Mouse (Mus musculus): ENCODE measurements around the gene Atp1a1. TPM values are rescaled to one million over a fixed set of nuclear protein-coding genes. Genes with fewer than 3 reads are reported as not detected.

The Atp1a1 gene
- polyA plus RNA-seq, 2 experiments = 48.4 to 54.7 TPM

DNA sequence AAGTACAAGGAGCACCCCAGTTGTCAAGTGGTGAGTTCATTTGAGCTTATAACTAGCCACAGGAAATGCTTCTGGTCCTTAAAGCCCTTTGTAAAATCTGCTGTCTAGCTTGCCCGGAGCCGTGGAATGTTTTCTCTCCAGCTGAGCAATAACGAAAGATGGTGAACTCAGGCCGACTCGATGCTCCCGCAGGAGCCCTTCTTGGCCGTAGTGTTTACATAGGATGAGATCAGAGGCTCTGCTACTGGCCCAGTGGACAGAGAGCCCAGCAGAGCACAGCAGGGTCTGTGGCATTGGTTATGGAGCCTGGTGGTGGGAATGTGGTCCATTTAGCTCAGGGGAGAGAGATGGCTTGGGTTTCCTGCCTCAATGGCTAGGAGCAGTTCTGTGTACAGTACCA is 60.4 kb downstream of the Atp1a1 start:
- Histone ChIP-seq H3K27ac (no peak overlapping the region), H3K36me3 (replicated peaks; ENCODE audit: control insufficient read depth, insufficient read depth, low read depth) (no peaks in the 10 kb centered on the region), H3K4me1 (replicated peaks; ENCODE audit: control insufficient read depth in 2 of 2, insufficient read depth in 2 of 2, low read length in 1 of 2) (peaks cover 6% of the 10 kb centered on the region in 2 experiments), H3K9ac (replicated peaks) (no peak overlapping the region), H3K27me3 (ENCODE audit: control insufficient read depth, insufficient read depth, low read length) (no peaks in the 10 kb centered on the region), H3K4me3 (ENCODE audit: insufficient read depth in 1 of 2, low read depth in 2 of 2, low read length in 2 of 2) (no peak overlapping the region), H3K9me3 (ENCODE audit: control insufficient read depth, low read length) (no peaks in the 10 kb centered on the region), H3K4me2 (ENCODE audit: low read depth) (no peak overlapping the region)
- WGBS (ENCODE audit: insufficient replicate concordance) = 57% methylated on average over 7 of the region's 7 CpGs
- TF ChIP-seq EP300 (IDR thresholded peaks at IDR 0.05; ENCODE audit: low read depth) (no peak), CTCF (IDR thresholded peaks at IDR 0.05; ENCODE audit: low read depth) (no peak)
- ATAC-seq (ENCODE audit: insufficient read depth) (no peak), DNase-seq (ENCODE audit: low read depth in 3 of 3, low spot score in 3 of 3) (no peak)

DNA sequence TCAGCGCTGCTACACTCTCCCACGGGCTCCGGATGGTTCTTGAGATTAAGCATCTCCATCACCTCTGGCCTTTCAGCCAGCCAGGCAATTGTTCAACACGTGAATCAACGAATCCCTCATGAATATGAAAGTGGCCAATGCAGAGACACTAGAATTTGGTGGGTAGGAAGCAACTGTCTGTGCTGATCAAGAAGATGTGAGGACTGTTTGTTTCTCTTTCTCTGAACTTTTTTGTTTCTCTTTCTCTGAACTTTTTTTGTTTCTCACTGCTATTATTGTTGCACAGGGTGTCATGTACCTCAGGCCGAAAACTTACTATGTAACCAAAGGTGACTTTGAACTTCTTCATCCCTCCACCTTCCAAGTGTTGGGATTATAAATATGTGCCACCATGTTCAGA is 62.9 kb downstream of the Atp1a1 start:
- 77% methylated on average over 6 of the region's 6 CpGs for WGBS (ENCODE audit: insufficient replicate concordance)

GRCm38 (mm10) chr3:101540568-101540967 is 63.9 kb downstream of the Atp1a1 start:
- H3K27me3 ChIP-seq (ENCODE audit: control insufficient read depth, insufficient read depth, low read length) = no peaks in the 10 kb centered on the region; the same call in 1 of the 2 replicates
- DNase-seq (ENCODE audit: low read depth in 3 of 3, low spot score in 3 of 3) (no peak), ATAC-seq (ENCODE audit: insufficient read depth) (no peak)
- no peaks in the 10 kb centered on the region for H3K36me3 ChIP-seq (replicated peaks; ENCODE audit: control insufficient read depth, insufficient read depth, low read depth)
- WGBS (ENCODE audit: insufficient replicate concordance) = 52% methylated on average over 4 of the region's 4 CpGs
- H3K4me3 ChIP-seq (ENCODE audit: insufficient read depth in 1 of 2, low read depth in 2 of 2, low read length in 2 of 2) = no peak overlapping the region
- peaks cover 3 to 4% of the 10 kb centered on the region in 2 experiments; a peak in 3 of 4 replicates for H3K4me1 ChIP-seq (replicated peaks; ENCODE audit: control insufficient read depth in 2 of 2, insufficient read depth in 2 of 2, low read length in 1 of 2)
- H3K9me3 ChIP-seq (ENCODE audit: control insufficient read depth, low read length) = no peaks in the 10 kb centered on the region
- no peak overlapping the region for H3K27ac ChIP-seq
- no peak for TF ChIP-seq CTCF (IDR thresholded peaks at IDR 0.05; ENCODE audit: low read depth)
- H3K9ac ChIP-seq (replicated peaks) = no peak overlapping the region; the same call in 1 of the 2 replicates
- no peak overlapping the region for H3K4me2 ChIP-seq (ENCODE audit: low read depth)

More for the DNA sequence above, 62.9 kb downstream of the Atp1a1 start:
- no peak overlapping the region for H3K4me3 ChIP-seq (ENCODE audit: insufficient read depth in 1 of 2, low read depth in 2 of 2, low read length in 2 of 2)
- H3K4me2 ChIP-seq (ENCODE audit: low read depth) = no peak overlapping the region
- no peaks in the 10 kb centered on the region; the same call in 1 of the 2 replicates for H3K27me3 ChIP-seq (ENCODE audit: control insufficient read depth, insufficient read depth, low read length)
- H3K36me3 ChIP-seq (replicated peaks; ENCODE audit: control insufficient read depth, insufficient read depth, low read depth) = no peaks in the 10 kb centered on the region
- no peaks in the 10 kb centered on the region for H3K9me3 ChIP-seq (ENCODE audit: control insufficient read depth, low read length)
- ATAC-seq (ENCODE audit: insufficient read depth) (no peak), DNase-seq (ENCODE audit: low read depth in 3 of 3, low spot score in 3 of 3) (no peak)
- H3K27ac ChIP-seq = no peak overlapping the region
- no peak overlapping the region for H3K9ac ChIP-seq (replicated peaks)
- TF ChIP-seq EP300 (IDR thresholded peaks at IDR 0.05; ENCODE audit: low read depth) (no peak), CTCF (IDR thresholded peaks at IDR 0.05; ENCODE audit: low read depth) (no peak)
- peaks cover 3 to 4% of the 10 kb centered on the region in 2 experiments; a peak in 3 of 4 replicates for H3K4me1 ChIP-seq (replicated peaks; ENCODE audit: control insufficient read depth in 2 of 2, insufficient read depth in 2 of 2, low read length in 1 of 2)

DNA sequence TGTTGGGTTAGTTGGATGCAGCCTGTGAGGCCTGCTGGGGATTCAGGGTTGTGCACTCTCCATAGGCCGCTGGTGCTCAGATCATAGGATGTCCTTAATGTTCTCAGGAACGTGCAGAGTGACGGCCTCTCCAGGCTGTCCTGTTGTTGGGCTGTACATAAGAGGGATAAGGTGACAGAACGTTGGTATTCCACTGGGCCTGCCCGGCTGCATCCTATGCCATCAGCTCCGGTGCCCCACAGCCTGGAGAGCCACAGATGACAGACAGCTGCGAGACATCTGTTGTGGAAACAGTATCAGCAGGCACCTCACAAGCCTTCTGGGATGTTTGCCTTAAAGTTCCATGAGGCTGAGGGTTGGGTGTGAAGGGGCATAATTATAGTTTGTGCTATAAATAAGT is 68.2 kb downstream of the Atp1a1 start:
- ATAC-seq (ENCODE audit: insufficient read depth) (no peak), DNase-seq (ENCODE audit: low read depth in 3 of 3, low spot score in 3 of 3) (no peak)
- TF ChIP-seq EP300 (IDR thresholded peaks at IDR 0.05; ENCODE audit: low read depth) = no peak
- TF ChIP-seq CTCF (IDR thresholded peaks at IDR 0.05; ENCODE audit: low read depth) = no peak
- WGBS (ENCODE audit: insufficient replicate concordance) = 73% methylated on average over 7 of the region's 7 CpGs
- no peak overlapping the region for H3K4me3 ChIP-seq (ENCODE audit: insufficient read depth in 1 of 2, low read depth in 2 of 2, low read length in 2 of 2)
- no peak overlapping the region for H3K9ac ChIP-seq (replicated peaks)
- peaks cover 3 to 4% of the 10 kb centered on the region in 2 experiments; a peak in 3 of 4 replicates for H3K4me1 ChIP-seq (replicated peaks; ENCODE audit: control insufficient read depth in 2 of 2, insufficient read depth in 2 of 2, low read length in 1 of 2)
- H3K27me3 ChIP-seq (ENCODE audit: control insufficient read depth, insufficient read depth, low read length) = no peaks in the 10 kb centered on the region; the same call in 1 of the 2 replicates
- no peaks in the 10 kb centered on the region for H3K36me3 ChIP-seq (replicated peaks; ENCODE audit: control insufficient read depth, insufficient read depth, low read depth)
- H3K9me3 ChIP-seq (ENCODE audit: control insufficient read depth, low read length) = no peaks in the 10 kb centered on the region
- no peak overlapping the region for H3K4me2 ChIP-seq (ENCODE audit: low read depth)
- no peak overlapping the region for H3K27ac ChIP-seq

DNA sequence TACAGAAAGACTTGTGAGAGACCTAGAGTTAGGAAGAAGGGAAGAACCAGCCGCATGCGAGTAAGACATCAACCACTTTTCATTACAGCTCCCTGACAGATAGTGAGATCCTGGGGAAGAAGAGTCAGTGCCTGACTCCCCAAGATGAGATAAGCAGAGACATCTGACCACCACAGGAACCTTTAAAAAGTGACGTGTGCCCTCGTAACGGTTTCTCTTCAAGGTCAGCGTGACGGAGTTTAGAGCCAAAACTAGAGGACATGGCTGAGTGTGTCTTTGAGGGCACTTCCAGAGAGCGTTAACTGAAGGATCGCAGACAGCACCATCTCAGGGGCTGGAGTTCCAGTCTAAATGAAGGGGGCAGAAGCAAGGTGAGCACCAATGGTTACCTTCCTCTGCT is 70.2 kb downstream of the Atp1a1 start:
- 36% methylated on average over 9 of the region's 9 CpGs for WGBS (ENCODE audit: insufficient replicate concordance)
- DNase-seq (ENCODE audit: low read depth in 3 of 3, low spot score in 3 of 3) = no peak
- Histone ChIP-seq H3K9ac (replicated peaks) (no peak overlapping the region), H3K4me3 (ENCODE audit: insufficient read depth in 1 of 2, low read depth in 2 of 2, low read length in 2 of 2) (no peak overlapping the region), H3K27me3 (ENCODE audit: control insufficient read depth, insufficient read depth, low read length) (no peaks in the 10 kb centered on the region; the same call in 1 of the 2 replicates), H3K36me3 (replicated peaks; ENCODE audit: control insufficient read depth, insufficient read depth, low read depth) (no peaks in the 10 kb centered on the region), H3K9me3 (ENCODE audit: control insufficient read depth, low read length) (no peaks in the 10 kb centered on the region), H3K4me2 (ENCODE audit: low read depth) (no peak overlapping the region), H3K27ac (no peak overlapping the region), H3K4me1 (replicated peaks; ENCODE audit: control insufficient read depth in 2 of 2, insufficient read depth in 2 of 2, low read length in 1 of 2) (no peaks in the 10 kb centered on the region; a peak in 1 of 4 replicates)
- no peak for ATAC-seq (ENCODE audit: insufficient read depth)
- TF ChIP-seq EP300 (IDR thresholded peaks at IDR 0.05; ENCODE audit: low read depth) (no peak), CTCF (IDR thresholded peaks at IDR 0.05; ENCODE audit: low read depth) (no peak)

All from liver, embryonic 14.5 days (tissue).